Mouse (Mus musculus): Measurements from ENCODE around the gene Fmo4.
A peak's percentile ranks its signal among the peaks of the same experiment; 100 is the strongest.

The Fmo4 gene

GRCm38 (mm10) chr1:162813836-162814156, at the start of gene Fmo4:
Fmo4 (minus strand) TSS chr1:162813972.
- DNase-seq (ENCODE audit: low spot score) = peak; percentile 49

- peak; percentile 56 for DNase-seq (ENCODE audit: low spot score)
These were observed 48.6 kb upstream of the Fmo4 start for GRCm38 (mm10) chr1:162862328-162862727.

GRCm38 (mm10) chr1:162859996-162860605, 46.3 kb upstream of the Fmo4 start:
- DNase-seq (ENCODE audit: low spot score) = no peak

- DNase-seq (ENCODE audit: low spot score) = peak; percentile 13
These were observed 45.8 kb upstream of the Fmo4 start for GRCm38 (mm10) chr1:162859545-162859976.

- DNase-seq (ENCODE audit: low spot score) = peak; percentile 9
These were observed 45.0 kb upstream of the Fmo4 start for GRCm38 (mm10) chr1:162858748-162859130.

GRCm38 (mm10) chr1:162857766-162858747, 44.3 kb upstream of the Fmo4 start:
- DNase-seq (ENCODE audit: low spot score) = no peak

GRCm38 (mm10) chr1:162853812-162854482, 40.2 kb upstream of the Fmo4 start:
- no peak for DNase-seq (ENCODE audit: low spot score)

GRCm38 (mm10) chr1:162847554-162847953, 33.8 kb upstream of the Fmo4 start:
- DNase-seq (ENCODE audit: low spot score) = no peak

GRCm38 (mm10) chr1:162840211-162840610, 26.4 kb upstream of the Fmo4 start:
- no peak for DNase-seq (ENCODE audit: low spot score)

- no peak for DNase-seq (ENCODE audit: low spot score)
These were observed 25.2 kb upstream of the Fmo4 start for GRCm38 (mm10) chr1:162838976-162839375.

GRCm38 (mm10) chr1:162834342-162834741, 20.6 kb upstream of the Fmo4 start:
- DNase-seq (ENCODE audit: low spot score) = no peak

GRCm38 (mm10) chr1:162832574-162832953, 18.8 kb upstream of the Fmo4 start:
- DNase-seq (ENCODE audit: low spot score) = no peak

- DNase-seq (ENCODE audit: low spot score) = peak; percentile 86
These were observed 18.2 kb upstream of the Fmo4 start for GRCm38 (mm10) chr1:162831838-162832573.

- DNase-seq (ENCODE audit: low spot score) = no peak
These were observed 5.5 kb upstream of the Fmo4 start for GRCm38 (mm10) chr1:162819280-162819679.

- no peak for DNase-seq (ENCODE audit: low spot score)
These were observed 1.8 kb upstream of the Fmo4 start for GRCm38 (mm10) chr1:162815381-162816127.

- DNase-seq (ENCODE audit: low spot score) = no peak
These were observed 1.2 kb upstream of the Fmo4 start for GRCm38 (mm10) chr1:162814932-162815331.

- DNase-seq (ENCODE audit: low spot score) = no peak
These were observed 483 bp downstream of the Fmo4 start for GRCm38 (mm10) chr1:162813143-162813835.

GRCm38 (mm10) chr1:162808541-162808940, 5.2 kb downstream of the Fmo4 start:
- no peak for DNase-seq (ENCODE audit: low spot score)

GRCm38 (mm10) chr1:162807441-162807840, 6.3 kb downstream of the Fmo4 start:
- no peak for DNase-seq (ENCODE audit: low spot score)

GRCm38 (mm10) chr1:162805011-162805410, 8.8 kb downstream of the Fmo4 start:
- DNase-seq (ENCODE audit: low spot score) = peak; percentile 19

GRCm38 (mm10) chr1:162796441-162796840, 17.3 kb downstream of the Fmo4 start:
- DNase-seq (ENCODE audit: low spot score) = no peak

All from embryo, embryonic 10 days (tissue).